Mouse (Mus musculus) lung, adult 2 months (tissue): Measurements from ENCODE around the gene Prkg1.

ENCODE experiments used
- CTCF ChIP-seq: fragments of 200-500 bp; IDR thresholded peaks from 2 replicates; pipeline ENCODE4 v1.5.1; 2011; ENCODE audit warnings: mild to moderate bottlenecking, low read length, control low read depth; ENCODE audit not compliant: insufficient read depth
- POLR2A ChIP-seq: fragments of 200-500 bp; IDR thresholded peaks from 2 replicates; pipeline ENCODE4 v1.6.1; 2011; ENCODE audit warnings: low read depth, mild to moderate bottlenecking, control low read depth, low read length, borderline replicate concordance; ENCODE audit errors: extremely low read depth

GRCm38 (mm10) chr19:31658751-31659397 is 106.0 kb downstream of the Prkg1 start:
- TF ChIP-seq CTCF (no peak), POLR2A (no peak)
